In genomic region chr11:26102878-26103277, GRCm38 (mm10) we compare ENCODE assay signal across 10 mouse cellular contexts.
DNase-seq lines count a peak whose midpoint lies in the region; ATAC-seq and TF ChIP-seq lines count a peak whose summit lies in the region.
"Had no signal": no experiment of that assay in that cellular context is flagged by ENCODE, and none has a peak within 500 bp of the region (broad histone marks: within the 10 kb centered on the region; RNA-seq: fewer than 3 reads in every experiment).

No protein-coding gene starts in this region.

- no peaks in the 10 kb centered on the region for H3K4me1 ChIP-seq in heart, embryonic 16.5 days (ENCODE audit: control insufficient read depth, insufficient read depth, low read length)
- peaks cover 15% of the 10 kb centered on the region for H3K4me1 ChIP-seq in forebrain, postnatal 0 days (ENCODE audit: insufficient read depth)
- H3K4me1 ChIP-seq in midbrain, embryonic 15.5 days = peaks cover 17% of the 10 kb centered on the region
- no peaks in the 10 kb centered on the region for H3K4me1 ChIP-seq in lung, adult 2 months (ENCODE audit: control insufficient read depth, insufficient read depth, low read length)
- H3K4me1 ChIP-seq: limb, embryonic 15.5 days had no signal

- ATAC-seq in heart, embryonic 16.5 days (replicated peaks; ENCODE audit: extremely low read depth, insufficient read depth, low FRiP score) = no peak
- ATAC-seq in forebrain, postnatal 0 days = peak; percentile 81
- ATAC-seq in midbrain, embryonic 15.5 days (replicated peaks) = peak; percentile 40; the same call in 1 of the 2 replicates

- no peak for TF ChIP-seq POLR2A in lung, adult 2 months (IDR thresholded peaks at IDR 0.05; ENCODE audit: borderline replicate concordance, extremely low read depth, low read depth, low read length)

- H3K9ac ChIP-seq in heart, embryonic 16.5 days (ENCODE audit: low read length) = no peak overlapping the region
- H3K9ac ChIP-seq in forebrain, postnatal 0 days = no peak overlapping the region
- no peak overlapping the region for H3K9ac ChIP-seq in midbrain, embryonic 15.5 days
- H3K9ac ChIP-seq: limb, embryonic 15.5 days had no signal

- H3K27ac ChIP-seq in heart, embryonic 16.5 days (ENCODE audit: low read length) = no peak overlapping the region
- peak overlapping the region; percentile 76 for H3K27ac ChIP-seq in forebrain, postnatal 0 days (ENCODE audit: low read depth, low read length)
- peak overlapping the region; percentile 76 for H3K27ac ChIP-seq in midbrain, embryonic 15.5 days
- H3K27ac ChIP-seq: limb, embryonic 15.5 days; macrophage had no signal

- no peak overlapping the region for H3K4me3 ChIP-seq in heart, embryonic 16.5 days (ENCODE audit: low read length)
- no peak overlapping the region for H3K4me3 ChIP-seq in forebrain, postnatal 0 days (ENCODE audit: low read depth, low read length)
- H3K4me3 ChIP-seq in midbrain, embryonic 15.5 days = no peak overlapping the region
- no peak overlapping the region for H3K4me3 ChIP-seq in lung, adult 2 months (replicated peaks; ENCODE audit: extremely low read depth, low read depth, low read length)
- H3K4me3 ChIP-seq: limb, embryonic 15.5 days had no signal

- peak overlapping the region; percentile 11; the same call in 1 of the 2 replicates for H3K4me2 ChIP-seq in heart, embryonic 16.5 days (ENCODE audit: low read depth, low read length)
- H3K4me2 ChIP-seq in forebrain, postnatal 0 days (ENCODE audit: low read depth) = peak overlapping the region; percentile 13; the same call in 1 of the 2 replicates
- peak overlapping the region; percentile 47 for H3K4me2 ChIP-seq in midbrain, embryonic 15.5 days
- H3K4me2 ChIP-seq: limb, embryonic 15.5 days had no signal

- H3K36me3 ChIP-seq in heart, embryonic 16.5 days (ENCODE audit: control insufficient read depth, insufficient read depth) = no peaks in the 10 kb centered on the region
- H3K36me3 ChIP-seq in forebrain, postnatal 0 days (ENCODE audit: insufficient read depth) = no peaks in the 10 kb centered on the region
- no peaks in the 10 kb centered on the region for H3K36me3 ChIP-seq in midbrain, embryonic 15.5 days (replicated peaks)
- H3K36me3 ChIP-seq: limb, embryonic 15.5 days had no signal

- DNase-seq in heart, adult 11 months = no peak
- DNase-seq in brain, adult 2 months (ENCODE audit: low read depth, low spot score) = peak; percentile 34
- DNase-seq in forebrain, postnatal 0 days = peak; percentile 47
- DNase-seq in cerebellum, postnatal 14 days = no peak
- DNase-seq in lung, adult 2 months = no peak
- DNase-seq in adrenal gland, adult (ENCODE audit: inconsistent age in 2 of 2, low spot score in 1 of 2) = no peak

- TF ChIP-seq CTCF in forebrain, postnatal 0 days (IDR thresholded peaks at IDR 0.05; ENCODE audit: low read depth) = no peak
- no peak for TF ChIP-seq CTCF in lung, adult 2 months (IDR thresholded peaks at IDR 0.05; ENCODE audit: insufficient read depth, low read length)

- 26% methylated on average over 4 of the region's 4 CpGs for WGBS in heart, embryonic 16.5 days
- 8% methylated on average over 4 of the region's 4 CpGs for WGBS in forebrain, postnatal 0 days
- 10% methylated on average over 4 of the region's 4 CpGs for WGBS in midbrain, embryonic 15.5 days
- 32% methylated on average over 4 of the region's 4 CpGs for WGBS in lung, adult 2 months

- no peaks in the 10 kb centered on the region for H3K27me3 ChIP-seq in heart, embryonic 16.5 days (ENCODE audit: control insufficient read depth, insufficient read depth, low read length)
- H3K27me3 ChIP-seq in forebrain, postnatal 0 days (ENCODE audit: insufficient read depth, low read length) = no peaks in the 10 kb centered on the region
- H3K27me3 ChIP-seq in midbrain, embryonic 15.5 days (replicated peaks) = no peaks in the 10 kb centered on the region
- H3K27me3 ChIP-seq: limb, embryonic 15.5 days had no signal

- no peaks in the 10 kb centered on the region for H3K9me3 ChIP-seq in heart, embryonic 16.5 days (replicated peaks; ENCODE audit: control insufficient read depth, low read length)
- no peaks in the 10 kb centered on the region for H3K9me3 ChIP-seq in forebrain, postnatal 0 days (ENCODE audit: low read length)
- H3K9me3 ChIP-seq in midbrain, embryonic 15.5 days = no peaks in the 10 kb centered on the region
- H3K9me3 ChIP-seq: limb, embryonic 15.5 days had no signal

Comparison
In these comparisons a context has a peak if more than half of its experiments do, and no peak if none do; other contexts are left out.
1. DNase-seq: peak in brain, adult 2 months (single experiment) and forebrain, postnatal 0 days (single experiment); none in heart, adult 11 months (single experiment), cerebellum, postnatal 14 days (0 of 2), lung, adult 2 months (single experiment) and adrenal gland, adult (0 of 2).
2. Peak in every context shown above with its lines, with median percentiles within 50 percentile points of each other: H3K4me2 ChIP-seq.